Mouse (Mus musculus) liver, adult (tissue): ENCODE measurements around the gene Neurl4.

Experiments
- GATA4 ChIP-seq: IDR thresholded peaks from 2 replicates; pipeline ENCODE4 v1.6.1; 2014; ENCODE audit warnings: mild to moderate bottlenecking, low read length; ENCODE audit not compliant: insufficient replicate concordance

Neurl4 gene

DNA sequence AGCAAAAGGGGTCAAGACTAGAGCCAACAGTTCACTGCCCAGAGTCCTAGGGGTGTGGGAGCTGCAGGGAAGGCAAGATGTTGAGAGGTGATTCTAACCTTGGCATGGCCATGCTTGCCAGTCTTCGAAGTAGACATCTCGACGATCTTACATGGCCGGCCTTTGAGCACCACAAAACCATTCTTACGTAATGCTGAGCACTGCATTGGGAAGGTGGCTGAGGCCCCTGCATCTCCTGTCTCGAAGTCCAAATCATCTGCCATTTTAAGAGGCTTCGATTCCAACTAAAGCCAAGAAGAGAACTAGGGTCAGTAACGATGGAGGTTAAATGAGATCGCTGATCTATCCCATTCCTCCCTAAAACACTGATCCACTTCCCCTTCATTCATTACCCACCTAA is 18.2 kb downstream of the Neurl4 start:
- TF ChIP-seq GATA4: no peak

- no peak for TF ChIP-seq GATA4
Measured at GRCm38 (mm10) chr11:69919661-69920265, 18.9 kb downstream of the Neurl4 start.

- TF ChIP-seq GATA4: no peak
Measured at GRCm38 (mm10) chr11:69920266-69921031, 19.6 kb downstream of the Neurl4 start.

- TF ChIP-seq GATA4: no peak
Measured at GRCm38 (mm10) chr11:69921114-69922011, 20.5 kb downstream of the Neurl4 start, which contains the start of gene Eif5a. TSS of gene Eif5a (minus strand) at chr11:69921958.

- no peak for TF ChIP-seq GATA4
Measured at GRCm38 (mm10) chr11:69922012-69922756, 21.3 kb downstream of the Neurl4 start.

GRCm38 (mm10) chr11:69922796-69923195 is 21.9 kb downstream of the Neurl4 start:
- no peak for TF ChIP-seq GATA4

DNA sequence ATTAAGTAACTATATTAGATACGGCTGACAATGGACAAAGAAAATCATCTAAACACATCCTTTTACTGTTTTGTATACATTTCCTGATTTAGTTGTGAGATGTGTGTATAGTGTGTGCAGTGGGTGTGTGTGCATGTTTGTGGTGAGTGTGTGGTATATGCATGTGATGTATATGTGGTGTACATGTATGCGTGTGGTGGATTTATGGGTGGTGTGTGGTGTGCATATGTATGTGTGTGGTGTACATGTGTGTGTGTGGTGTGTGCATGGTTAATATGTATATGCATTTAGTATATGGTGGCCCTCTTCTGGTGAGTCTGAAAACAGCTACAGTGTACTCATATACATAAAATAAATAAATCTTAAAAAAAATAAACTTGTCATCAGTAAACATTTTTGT is 26.6 kb downstream of the Neurl4 start:
- no peak for TF ChIP-seq GATA4

GRCm38 (mm10) chr11:69929712-69930111 is 28.8 kb downstream of the Neurl4 start:
- no peak for TF ChIP-seq GATA4

DNA sequence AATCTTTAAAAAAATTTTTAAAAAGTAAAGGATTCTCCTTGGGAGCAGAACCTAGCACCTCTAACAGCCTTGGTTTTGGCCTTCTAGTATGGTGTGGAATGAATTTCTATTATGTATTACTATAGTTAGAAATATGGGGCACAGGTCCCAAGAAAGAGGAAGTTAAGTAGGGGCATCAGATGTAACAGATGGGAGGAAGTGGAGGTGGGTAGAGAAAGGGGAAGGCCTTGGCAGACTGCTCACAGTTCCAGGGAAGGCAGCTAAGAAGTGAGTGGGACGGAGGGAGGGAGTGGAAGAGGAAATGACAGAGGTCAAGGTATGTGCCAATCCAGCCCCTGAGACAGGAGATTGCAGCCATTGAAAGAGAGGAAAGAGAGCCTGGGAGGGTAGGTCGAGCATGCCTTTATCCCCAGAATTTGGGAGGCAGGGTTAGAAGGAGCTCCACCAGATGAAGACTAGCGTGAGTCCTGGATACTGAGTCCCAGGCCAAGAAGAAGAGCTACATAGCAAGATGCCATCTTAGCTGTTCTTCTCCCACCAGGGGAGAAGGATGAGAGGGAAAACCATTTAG is 30.2 kb downstream of the Neurl4 start:
- no peak for TF ChIP-seq GATA4

DNA sequence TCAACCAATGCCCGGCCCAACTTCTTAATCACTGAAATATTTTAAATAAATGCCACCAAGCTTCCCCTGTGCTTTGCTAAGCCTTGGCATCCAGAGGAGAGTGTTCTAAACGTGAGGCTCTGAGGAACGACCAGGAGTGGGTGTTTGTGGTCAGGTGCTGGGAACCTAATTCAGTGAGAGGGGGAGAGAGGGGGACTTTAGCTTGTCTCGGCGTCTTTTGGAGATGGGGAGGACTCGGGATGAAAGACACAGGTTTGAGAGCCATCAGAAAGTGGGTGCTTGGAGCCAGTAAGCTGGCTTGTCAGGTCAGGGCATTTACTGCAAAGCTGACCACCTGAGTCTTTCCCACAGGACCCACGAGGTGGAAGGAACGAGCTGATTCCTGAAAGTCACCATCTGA is 30.9 kb downstream of the Neurl4 start:
- no peak for TF ChIP-seq GATA4

DNA sequence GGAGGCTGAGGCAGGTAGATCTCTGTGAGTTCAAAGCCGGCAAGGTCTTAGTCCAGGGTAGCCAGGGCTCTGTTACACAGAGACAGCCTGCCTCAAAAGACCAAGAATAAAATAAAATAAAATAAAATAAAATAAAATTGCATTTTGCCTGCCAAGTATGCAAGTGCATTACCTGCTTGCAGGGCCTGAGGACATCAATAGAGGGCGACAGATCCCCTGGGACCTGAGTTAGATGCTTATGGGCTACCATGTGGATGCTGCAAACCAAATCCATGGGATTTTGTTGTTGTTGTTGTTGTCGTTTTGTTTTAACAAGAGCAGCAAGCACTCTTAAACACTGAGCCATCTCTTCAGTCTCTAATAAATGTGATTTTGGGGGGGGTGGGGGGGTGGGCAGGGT is 31.4 kb downstream of the Neurl4 start:
- TF ChIP-seq GATA4: no peak

- TF ChIP-seq GATA4: no peak
Measured at GRCm38 (mm10) chr11:69933066-69933465, 32.2 kb downstream of the Neurl4 start.

- TF ChIP-seq GATA4: no peak
Measured at GRCm38 (mm10) chr11:69934169-69934568, 33.3 kb downstream of the Neurl4 start.

DNA sequence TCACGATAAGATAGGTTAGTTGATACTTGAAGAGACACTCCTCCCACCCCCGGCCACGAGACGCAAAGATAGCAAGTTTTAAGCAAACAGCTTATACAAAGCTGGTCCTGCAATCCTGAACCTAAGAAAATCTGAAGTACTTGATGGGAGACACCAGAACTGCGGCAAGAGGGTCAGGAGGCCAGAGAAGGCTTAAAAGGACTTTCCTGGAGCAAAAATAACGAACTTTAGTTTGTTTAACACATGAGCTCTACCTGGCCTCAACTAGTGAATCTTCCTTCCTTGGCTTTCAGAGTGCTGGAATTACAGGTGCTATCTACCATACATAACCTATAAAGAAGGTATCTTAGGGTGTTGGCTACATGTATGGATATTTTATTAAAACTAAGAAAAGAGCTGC is 33.8 kb downstream of the Neurl4 start:
- TF ChIP-seq GATA4: no peak
